Mouse (Mus musculus) lung, adult 2 months (tissue): ENCODE measurements around the gene Lyrm1. TPM values are rescaled to one million over a fixed set of nuclear protein-coding genes. Genes with fewer than 3 reads are reported as not detected.

Source experiments
- DNase-seq: peaks from one replicate; pipeline ENCODE4 v3.0.0; 2022
- H3K4me1 ChIP-seq: fragments of 200-500 bp; 2 replicates; pipeline ENCODE4 v1.6.1; 2011; ENCODE audit warnings: low read length; ENCODE audit not compliant: control insufficient read depth, insufficient read depth
- H3K4me3 ChIP-seq: fragments of 200-500 bp; replicated peaks from 2 replicates; pipeline ENCODE3; 2011; ENCODE audit warnings: low read depth, mild to moderate bottlenecking, control low read depth, low read length; ENCODE audit errors: extremely low read depth
- CTCF ChIP-seq: fragments of 200-500 bp; IDR thresholded peaks from 2 replicates; pipeline ENCODE4 v1.5.1; 2011; ENCODE audit warnings: mild to moderate bottlenecking, low read length, control low read depth; ENCODE audit not compliant: insufficient read depth
- POLR2A ChIP-seq: fragments of 200-500 bp; IDR thresholded peaks from 2 replicates; pipeline ENCODE4 v1.6.1; 2011; ENCODE audit warnings: low read depth, mild to moderate bottlenecking, control low read depth, low read length, borderline replicate concordance; ENCODE audit errors: extremely low read depth
- WGBS: fragments of 180-500 bp; shearing (Covaris S2); methylation state at CpG from one replicate; pipeline ENCODE4 v1.1.7; 2018; 5-methylcytosine and 5-hydroxymethylcytosine counted together
- polyA plus RNA-seq: library from polyadenylated mRNA; depleted of rRNA; stranded (reverse); fragments of >200 nt; gene quantifications from 2 replicates; pipeline ENCODE4 v1.2.3, GENCODE M21; 2012

Lyrm1 gene
- polyA plus RNA-seq, 1 experiment: 3.0 TPM

- Histone ChIP-seq H3K4me3 (no peak overlapping the region), H3K4me1 (peaks cover 8% of the 10 kb centered on the region)
- no peak for DNase-seq
- TF ChIP-seq CTCF: no peak
- no peak for TF ChIP-seq POLR2A
- WGBS: 72% methylated on average over 2 of the region's 2 CpGs
Observed at GRCm38 (mm10) chr7:119881229-119881628, 14.4 kb upstream of the Lyrm1 start.

GRCm38 (mm10) chr7:119887887-119888286 lies 7.8 kb upstream of the Lyrm1 start:
- no peak for TF ChIP-seq POLR2A
- no peak for TF ChIP-seq CTCF
- Histone ChIP-seq H3K4me3 (no peak overlapping the region), H3K4me1 (peaks cover 2% of the 10 kb centered on the region)
- 66% methylated on average over 4 of the region's 4 CpGs for WGBS
- DNase-seq: no peak

GRCm38 (mm10) chr7:119892198-119892597 lies 3.5 kb upstream of the Lyrm1 start:
- TF ChIP-seq POLR2A: no peak
- H3K4me3 ChIP-seq: no peak overlapping the region
- 72% methylated on average over 1 of the region's 1 CpGs for WGBS
- H3K4me1 ChIP-seq: peaks cover 9% of the 10 kb centered on the region
- no peak for DNase-seq

- no peak for DNase-seq
- 79% methylated on average over 4 of the region's 4 CpGs for WGBS
- TF ChIP-seq POLR2A: no peak
- no peak for TF ChIP-seq CTCF
- Histone ChIP-seq H3K4me3 (no peak overlapping the region), H3K4me1 (peaks cover 9% of the 10 kb centered on the region)
Observed at GRCm38 (mm10) chr7:119892742-119893141, 2.9 kb upstream of the Lyrm1 start.

- WGBS: 0% methylated on average over 15 of the region's 15 CpGs
- no peak for DNase-seq
- Histone ChIP-seq H3K4me1 (peaks cover 11% of the 10 kb centered on the region), H3K4me3 (peak overlapping the region; percentile 85)
- TF ChIP-seq CTCF (no peak), POLR2A (no peak)
Observed at GRCm38 (mm10) chr7:119894818-119895544, 680 bp upstream of the Lyrm1 start.

- no peak for TF ChIP-seq POLR2A
- TF ChIP-seq CTCF: no peak
- H3K4me3 ChIP-seq: no peak overlapping the region
- DNase-seq: no peak
- 88% methylated on average over 8 of the region's 8 CpGs for WGBS
- peaks cover 11% of the 10 kb centered on the region for H3K4me1 ChIP-seq
Observed at GRCm38 (mm10) chr7:119897521-119898109, 2.0 kb downstream of the Lyrm1 start.

- no peak for TF ChIP-seq POLR2A
- WGBS: 37% methylated on average over 1 of the region's 1 CpGs
- Histone ChIP-seq H3K4me3 (no peak overlapping the region), H3K4me1 (peaks cover 8% of the 10 kb centered on the region)
- no peak for DNase-seq
Observed at GRCm38 (mm10) chr7:119898247-119898856, 2.7 kb downstream of the Lyrm1 start.

- WGBS: 30% methylated on average over 3 of the region's 3 CpGs
- Histone ChIP-seq H3K4me3 (no peak overlapping the region), H3K4me1 (peaks cover 5% of the 10 kb centered on the region)
- no peak for TF ChIP-seq CTCF
- TF ChIP-seq POLR2A: no peak
- no peak for DNase-seq
Observed at GRCm38 (mm10) chr7:119899386-119900057, 3.9 kb downstream of the Lyrm1 start.

- no peak for TF ChIP-seq CTCF
- no peak for TF ChIP-seq POLR2A
- H3K4me1 ChIP-seq: no peaks in the 10 kb centered on the region
- DNase-seq: no peak
- no peak overlapping the region for H3K4me3 ChIP-seq
- 87% methylated on average over 3 of the region's 3 CpGs for WGBS
Observed at GRCm38 (mm10) chr7:119906523-119907215, 11.0 kb downstream of the Lyrm1 start.
